Mouse (Mus musculus) kidney, postnatal 25 days (tissue): ENCODE measurements around the gene Anxa5.

Experiments used
- DNase-seq, 2 experiments: peaks; one replicate each; pipeline ENCODE4 v3.0.0; 2021; ENCODE audit warnings: mixed read lengths in 2 of 2

Gene Anxa5

GRCm38 (mm10) chr3:36488367-36488766 is 12.7 kb upstream of the Anxa5 start:
- DNase-seq: no peak

- DNase-seq: no peak
These were observed 11.2 kb upstream of the Anxa5 start for GRCm38 (mm10) chr3:36486881-36487280.

GRCm38 (mm10) chr3:36486176-36486575 is 10.5 kb upstream of the Anxa5 start:
- no peak for DNase-seq

- DNase-seq: no peak
These were observed 8.6 kb upstream of the Anxa5 start for GRCm38 (mm10) chr3:36484292-36484691.

GRCm38 (mm10) chr3:36482940-36483339 is 7.2 kb upstream of the Anxa5 start:
- no peak for DNase-seq

- peak; percentile 49 to 56 for DNase-seq
These were observed 6.1 kb upstream of the Anxa5 start for GRCm38 (mm10) chr3:36481776-36482193.

GRCm38 (mm10) chr3:36480486-36480885 is 4.8 kb upstream of the Anxa5 start:
- DNase-seq: no peak

- DNase-seq: no peak
These were observed 3.1 kb upstream of the Anxa5 start for GRCm38 (mm10) chr3:36478776-36479175.

GRCm38 (mm10) chr3:36476261-36477155 is 814 bp upstream of the Anxa5 start:
- peak in 1 of 2 experiments; percentile 18 for DNase-seq

- DNase-seq: peak; percentile 49 to 72
These were observed 683 bp downstream of the Anxa5 start for GRCm38 (mm10) chr3:36474938-36475483.

- DNase-seq: no peak
These were observed 1.3 kb downstream of the Anxa5 start for GRCm38 (mm10) chr3:36474421-36474820.

- no peak for DNase-seq
These were observed 2.5 kb downstream of the Anxa5 start for GRCm38 (mm10) chr3:36473222-36473621.

GRCm38 (mm10) chr3:36471856-36472255 is 3.8 kb downstream of the Anxa5 start:
- DNase-seq: no peak

- no peak for DNase-seq
These were observed 6.8 kb downstream of the Anxa5 start for GRCm38 (mm10) chr3:36468871-36469270.

GRCm38 (mm10) chr3:36467632-36468031 is 8.1 kb downstream of the Anxa5 start:
- no peak for DNase-seq

- no peak for DNase-seq
These were observed 10.2 kb downstream of the Anxa5 start for GRCm38 (mm10) chr3:36465538-36465937.

GRCm38 (mm10) chr3:36462348-36462747 is 13.3 kb downstream of the Anxa5 start:
- no peak for DNase-seq

- no peak for DNase-seq
These were observed 13.9 kb downstream of the Anxa5 start for GRCm38 (mm10) chr3:36461819-36462218.

GRCm38 (mm10) chr3:36460717-36461116 is 15.0 kb downstream of the Anxa5 start:
- DNase-seq: no peak

GRCm38 (mm10) chr3:36455566-36455965 is 20.1 kb downstream of the Anxa5 start:
- no peak for DNase-seq

GRCm38 (mm10) chr3:36455124-36455523 is 20.6 kb downstream of the Anxa5 start:
- no peak for DNase-seq

- DNase-seq: no peak
These were observed 23.2 kb downstream of the Anxa5 start for GRCm38 (mm10) chr3:36452502-36452901.

GRCm38 (mm10) chr3:36449292-36450165 is 26.2 kb downstream of the Anxa5 start:
- DNase-seq: no peak
